Mouse (Mus musculus): ENCODE results near the gene Adamts1. TPM values are rescaled to one million over a fixed set of nuclear protein-coding genes. Genes with fewer than 3 reads are reported as not detected.

Adamts1 gene
- polyA plus RNA-seq (2015; fragmentation: Nextera tagmentation; extraction: Ambion mirVana), result 37.6 and 45.9 TPM in 2 replicates

- ATAC-seq (ENCODE audit: insufficient read depth, low FRiP score, low read depth), result peak; percentile 86
- Histone ChIP-seq H3K4me1 (peaks cover 15% of the 10 kb centered on the region; the same call in 1 of the 2 replicates), H3K27ac (peak within 1 kb of the TSS; percentile 96), H3K4me2 (peak within 1 kb of the TSS; percentile 90), H3K9me3 (no peaks in the 10 kb centered on the region), H3K4me3 (replicated peaks) (peak within 1 kb of the TSS; percentile 74), H3K9ac (peak within 1 kb of the TSS; percentile 73), H3K27me3 (replicated peaks) (no peaks in the 10 kb centered on the region), H3K36me3 (peaks cover 14% of the 10 kb centered on the region; the same call in 1 of the 2 replicates)
- WGBS, result under 1% methylated on average over 26 of the region's 26 CpGs
Measured at GRCm38 (mm10) chr16:85802954-85803353, at the start of gene Adamts1. Gene Adamts1, minus strand, starts transcription at chr16:85803113.

- no peak overlapping the region for H3K4me2 ChIP-seq
- 73% methylated on average over 3 of the region's 3 CpGs for WGBS
- H3K9me3 ChIP-seq, result no peaks in the 10 kb centered on the region
- no peaks in the 10 kb centered on the region for H3K27me3 ChIP-seq (replicated peaks)
- no peaks in the 10 kb centered on the region for H3K36me3 ChIP-seq
- no peak overlapping the region for H3K4me3 ChIP-seq (replicated peaks)
- H3K27ac ChIP-seq, result no peak overlapping the region
- H3K9ac ChIP-seq, result no peak overlapping the region
- no peaks in the 10 kb centered on the region for H3K4me1 ChIP-seq
- ATAC-seq (ENCODE audit: insufficient read depth, low FRiP score, low read depth), result no peak
Measured at GRCm38 (mm10) chr16:85827066-85827465, 24.2 kb upstream of the Adamts1 start.

GRCm38 (mm10) chr16:85822330-85822916 lies 19.5 kb upstream of the Adamts1 start:
- no peaks in the 10 kb centered on the region for H3K36me3 ChIP-seq
- no peak overlapping the region for H3K4me3 ChIP-seq (replicated peaks)
- WGBS, result 55% methylated on average over 5 of the region's 5 CpGs
- no peaks in the 10 kb centered on the region for H3K4me1 ChIP-seq
- no peak overlapping the region for H3K4me2 ChIP-seq
- H3K27me3 ChIP-seq (replicated peaks), result no peaks in the 10 kb centered on the region
- H3K27ac ChIP-seq, result no peak overlapping the region
- no peak overlapping the region for H3K9ac ChIP-seq
- H3K9me3 ChIP-seq, result no peaks in the 10 kb centered on the region
- ATAC-seq (ENCODE audit: insufficient read depth, low FRiP score, low read depth), result no peak

- no peak overlapping the region for H3K4me3 ChIP-seq (replicated peaks)
- no peaks in the 10 kb centered on the region for H3K9me3 ChIP-seq
- no peak overlapping the region for H3K4me2 ChIP-seq
- ATAC-seq (ENCODE audit: insufficient read depth, low FRiP score, low read depth), result no peak
- no peaks in the 10 kb centered on the region for H3K36me3 ChIP-seq
- no peak overlapping the region for H3K27ac ChIP-seq
- no peaks in the 10 kb centered on the region for H3K4me1 ChIP-seq
- no peaks in the 10 kb centered on the region for H3K27me3 ChIP-seq (replicated peaks)
- no peak overlapping the region for H3K9ac ChIP-seq
- WGBS, result 54% methylated on average over 5 of the region's 5 CpGs
Measured at GRCm38 (mm10) chr16:85819808-85820458, 17.0 kb upstream of the Adamts1 start.

- WGBS, result 85% methylated on average over 2 of the region's 2 CpGs
- Histone ChIP-seq H3K4me3 (replicated peaks) (no peak overlapping the region), H3K9ac (no peak overlapping the region), H3K9me3 (no peaks in the 10 kb centered on the region), H3K36me3 (no peaks in the 10 kb centered on the region), H3K4me2 (no peak overlapping the region), H3K27me3 (replicated peaks) (no peaks in the 10 kb centered on the region), H3K4me1 (no peaks in the 10 kb centered on the region), H3K27ac (no peak overlapping the region)
- ATAC-seq (ENCODE audit: insufficient read depth, low FRiP score, low read depth), result no peak
Measured at GRCm38 (mm10) chr16:85814116-85814515, 11.2 kb upstream of the Adamts1 start.

- Histone ChIP-seq H3K27me3 (replicated peaks) (no peaks in the 10 kb centered on the region), H3K9ac (no peak overlapping the region), H3K4me1 (0 out of 2 replicates have a peak, but pooled peaks cover 2% of the 10 kb centered on the region), H3K4me3 (replicated peaks) (no peak overlapping the region), H3K9me3 (no peaks in the 10 kb centered on the region), H3K27ac (no peak overlapping the region), H3K36me3 (no peaks in the 10 kb centered on the region), H3K4me2 (no peak overlapping the region)
- 19% methylated on average over 2 of the region's 2 CpGs for WGBS
- no peak for ATAC-seq (ENCODE audit: insufficient read depth, low FRiP score, low read depth)
Measured at GRCm38 (mm10) chr16:85807626-85808025, 4.7 kb upstream of the Adamts1 start.

GRCm38 (mm10) chr16:85807072-85807471 lies 4.2 kb upstream of the Adamts1 start:
- no peak overlapping the region for H3K9ac ChIP-seq
- 15% methylated on average over 3 of the region's 3 CpGs for WGBS
- H3K4me2 ChIP-seq, result no peak overlapping the region
- H3K9me3 ChIP-seq, result no peaks in the 10 kb centered on the region
- no peak overlapping the region for H3K27ac ChIP-seq
- H3K27me3 ChIP-seq (replicated peaks), result no peaks in the 10 kb centered on the region
- H3K4me1 ChIP-seq, result 0 out of 2 replicates have a peak, but pooled peaks cover 2% of the 10 kb centered on the region
- no peak for ATAC-seq (ENCODE audit: insufficient read depth, low FRiP score, low read depth)
- H3K4me3 ChIP-seq (replicated peaks), result no peak overlapping the region
- no peaks in the 10 kb centered on the region for H3K36me3 ChIP-seq

GRCm38 (mm10) chr16:85805581-85805980 lies 2.7 kb upstream of the Adamts1 start:
- no peaks in the 10 kb centered on the region for H3K9me3 ChIP-seq
- no peak overlapping the region for H3K4me2 ChIP-seq
- no peaks in the 10 kb centered on the region for H3K36me3 ChIP-seq
- H3K9ac ChIP-seq, result no peak overlapping the region
- H3K4me1 ChIP-seq, result 0 out of 2 replicates have a peak, but pooled peaks cover 2% of the 10 kb centered on the region
- 74% methylated on average over 2 of the region's 2 CpGs for WGBS
- no peak overlapping the region for H3K4me3 ChIP-seq (replicated peaks)
- no peak overlapping the region for H3K27ac ChIP-seq
- no peak for ATAC-seq (ENCODE audit: insufficient read depth, low FRiP score, low read depth)
- H3K27me3 ChIP-seq (replicated peaks), result no peaks in the 10 kb centered on the region

GRCm38 (mm10) chr16:85803613-85804551 lies 969 bp upstream of the Adamts1 start:
- Histone ChIP-seq H3K27me3 (replicated peaks) (no peaks in the 10 kb centered on the region), H3K27ac (peak overlapping the region; percentile 96), H3K4me1 (peaks cover 14% of the 10 kb centered on the region; the same call in 1 of the 2 replicates), H3K4me2 (peak overlapping the region; percentile 90), H3K4me3 (replicated peaks) (peak overlapping the region; percentile 74), H3K9ac (peak overlapping the region; percentile 73; the same call in 1 of the 2 replicates), H3K36me3 (peaks cover 6% of the 10 kb centered on the region; the same call in 1 of the 2 replicates), H3K9me3 (no peaks in the 10 kb centered on the region)
- peak; percentile 12; the same call in 1 of the 2 replicates for ATAC-seq (ENCODE audit: insufficient read depth, low FRiP score, low read depth)
- WGBS, result 0% methylated on average over 25 of the region's 25 CpGs

- H3K4me2 ChIP-seq, result peak overlapping the region; percentile 90
- under 1% methylated on average over 67 of the region's 67 CpGs for WGBS
- ATAC-seq (ENCODE audit: insufficient read depth, low FRiP score, low read depth), result no peak
- no peaks in the 10 kb centered on the region for H3K27me3 ChIP-seq (replicated peaks)
- peak overlapping the region; percentile 96 for H3K27ac ChIP-seq
- H3K36me3 ChIP-seq, result peaks cover 21% of the 10 kb centered on the region
- H3K4me3 ChIP-seq (replicated peaks), result peak overlapping the region; percentile 74
- H3K9ac ChIP-seq, result peak overlapping the region; percentile 73
- H3K4me1 ChIP-seq, result peaks cover 15% of the 10 kb centered on the region; the same call in 1 of the 2 replicates
- H3K9me3 ChIP-seq, result no peaks in the 10 kb centered on the region
Measured at GRCm38 (mm10) chr16:85801971-85802811, 722 bp downstream of the Adamts1 start.

GRCm38 (mm10) chr16:85801252-85801651 lies 1.7 kb downstream of the Adamts1 start:
- H3K9ac ChIP-seq, result peak overlapping the region; percentile 73
- no peaks in the 10 kb centered on the region for H3K27me3 ChIP-seq (replicated peaks)
- peak; percentile 75 for ATAC-seq (ENCODE audit: insufficient read depth, low FRiP score, low read depth)
- H3K36me3 ChIP-seq, result peaks cover 29% of the 10 kb centered on the region
- peak overlapping the region; percentile 96 for H3K27ac ChIP-seq
- peaks cover 15% of the 10 kb centered on the region; the same call in 1 of the 2 replicates for H3K4me1 ChIP-seq
- H3K4me3 ChIP-seq (replicated peaks), result peak overlapping the region; percentile 74
- no peaks in the 10 kb centered on the region for H3K9me3 ChIP-seq
- peak overlapping the region; percentile 90 for H3K4me2 ChIP-seq
- WGBS, result under 1% methylated on average over 23 of the region's 23 CpGs
